Mouse (Mus musculus) brain, embryonic 14.5 days (tissue): ENCODE results near the gene Zfp169.

Experiments
- CTCF ChIP-seq: fragments of 200-500 bp; IDR thresholded peaks from 2 replicates; pipeline ENCODE4 v1.5.1; 2012; ENCODE audit warnings: inconsistent platforms, mild to moderate bottlenecking, moderate library complexity, borderline replicate concordance; ENCODE audit not compliant: insufficient read depth, insufficient read length; ENCODE audit errors: extremely low read depth
- POLR2A ChIP-seq: fragments of 200-500 bp; IDR thresholded peaks from 2 replicates; pipeline ENCODE4 v1.6.1; 2012; ENCODE audit warnings: mild to moderate bottlenecking, inconsistent platforms, borderline replicate concordance; ENCODE audit not compliant: poor library complexity, insufficient read depth, insufficient read length, severe bottlenecking; ENCODE audit errors: extremely low read depth

DNA sequence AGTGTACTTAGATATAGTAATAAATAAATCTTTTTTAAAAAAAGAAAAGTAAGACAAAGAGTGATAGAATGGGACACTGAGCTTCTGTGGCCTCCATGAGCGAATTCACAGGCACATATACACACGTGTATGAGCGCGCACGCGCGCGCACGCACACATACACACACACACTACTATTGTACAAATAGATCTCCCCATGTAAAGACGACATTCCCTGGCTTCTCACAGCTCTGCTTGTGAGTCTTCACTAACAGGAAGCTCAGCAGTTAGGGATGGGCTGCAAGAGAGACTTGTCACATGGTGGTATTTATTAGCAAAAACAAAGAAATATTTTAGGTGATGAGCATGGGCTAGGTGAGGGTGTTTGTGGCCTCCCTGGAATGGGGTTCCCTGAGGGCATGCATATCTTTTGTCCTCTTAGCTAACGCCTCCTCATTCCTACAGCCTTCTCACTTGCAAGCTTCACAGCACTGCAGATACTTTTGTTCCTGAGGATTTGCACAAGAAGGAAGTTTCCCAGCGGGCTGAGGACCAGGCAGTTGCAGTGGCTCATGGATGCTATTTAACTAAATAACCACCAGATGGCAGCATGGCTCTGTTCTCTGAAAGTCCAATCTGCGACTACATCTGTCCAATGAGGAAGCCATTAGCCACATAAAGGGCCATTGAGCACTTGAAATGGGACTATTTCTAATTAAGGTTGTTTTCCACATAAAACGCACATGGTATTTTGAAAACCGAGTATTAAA lies 15.0 kb upstream of the Zfp169 start:
- TF ChIP-seq POLR2A (no peak), CTCF (peak; percentile 81)
